Mouse (Mus musculus) C2C12 (cell line): ENCODE measurements around the gene Scamp4. TPM values are rescaled to one million over a fixed set of nuclear protein-coding genes. Genes with fewer than 3 reads are reported as not detected.
A peak's percentile ranks its signal among the peaks of the same experiment; 100 is the strongest.

ENCODE experiments used
- H3K27me3 ChIP-seq: one replicate; pipeline ENCODE4 v1.6.1; 2011; ENCODE audit not compliant: control insufficient read depth, insufficient read depth, insufficient read length
- H3K36me3 ChIP-seq: one replicate; pipeline ENCODE4 v1.6.1; 2011; ENCODE audit not compliant: control insufficient read depth, insufficient read depth
- H3K4me3 ChIP-seq: one replicate; pipeline ENCODE4 v1.5.1; 2011; ENCODE audit warnings: mild to moderate bottlenecking, control low read depth; ENCODE audit not compliant: poor library complexity, insufficient read depth, severe bottlenecking
- H3K79me2 ChIP-seq: one replicate; pipeline ENCODE4 v1.6.1; 2011; ENCODE audit not compliant: control insufficient read depth, insufficient read depth
- H3K79me3 ChIP-seq: one replicate; pipeline ENCODE4 v1.6.1; 2011; ENCODE audit warnings: low read depth, control low read depth
- H3ac ChIP-seq: one replicate; pipeline ENCODE3; 2011; ENCODE audit warnings: low read depth; ENCODE audit not compliant: control insufficient read depth, insufficient read length
- CEBPB ChIP-seq: IDR thresholded peaks from one replicate; pipeline ENCODE4 v1.6.1; 2011; ENCODE audit warnings: low read depth, mild to moderate bottlenecking, control low read depth, moderate library complexity
- CTCF ChIP-seq: IDR thresholded peaks from one replicate; pipeline ENCODE4 v1.5.1; 2011; ENCODE audit not compliant: control insufficient read depth, insufficient read depth, insufficient read length
- FOSL1 ChIP-seq: IDR thresholded peaks from one replicate; pipeline ENCODE4 v1.8.0; 2011; ENCODE audit warnings: mild to moderate bottlenecking, low read length; ENCODE audit not compliant: poor library complexity, insufficient read depth, severe bottlenecking
- MAX ChIP-seq: IDR thresholded peaks from one replicate; pipeline ENCODE4 v1.6.1; 2011; ENCODE audit warnings: mild to moderate bottlenecking, control low read depth
- MYOD1 ChIP-seq: IDR thresholded peaks from one replicate; pipeline ENCODE4 v1.6.1; 2011; ENCODE audit warnings: low read depth; ENCODE audit not compliant: control insufficient read depth, insufficient read length
- MYOG ChIP-seq: IDR thresholded peaks from one replicate; pipeline ENCODE4 v1.6.1; 2011; ENCODE audit not compliant: control insufficient read depth, insufficient read length; ENCODE audit errors: extremely low read depth
- USF1 ChIP-seq: IDR thresholded peaks from one replicate; pipeline ENCODE4 v1.6.1; 2011; ENCODE audit warnings: low read depth, mild to moderate bottlenecking, control low read depth, moderate library complexity
- microRNA-seq: library from miRNA; unstranded; fragments of <30 nt; microRNA quantifications from one replicate; pipeline ENCODE4, GENCODE M21; 2019; ENCODE audit warnings: borderline microRNAs expressed
- polyA plus RNA-seq: library from polyadenylated mRNA; unstranded; fragments of >200 nt; fragmentation: generic; extraction: Trizol; gene quantifications from one replicate; pipeline ENCODE4 v1.2.1, GENCODE M21; 2012; ENCODE audit warnings: missing spikeins

Gene Scamp4
- polyA plus RNA-seq, 1 experiment: 119 TPM

DNA sequence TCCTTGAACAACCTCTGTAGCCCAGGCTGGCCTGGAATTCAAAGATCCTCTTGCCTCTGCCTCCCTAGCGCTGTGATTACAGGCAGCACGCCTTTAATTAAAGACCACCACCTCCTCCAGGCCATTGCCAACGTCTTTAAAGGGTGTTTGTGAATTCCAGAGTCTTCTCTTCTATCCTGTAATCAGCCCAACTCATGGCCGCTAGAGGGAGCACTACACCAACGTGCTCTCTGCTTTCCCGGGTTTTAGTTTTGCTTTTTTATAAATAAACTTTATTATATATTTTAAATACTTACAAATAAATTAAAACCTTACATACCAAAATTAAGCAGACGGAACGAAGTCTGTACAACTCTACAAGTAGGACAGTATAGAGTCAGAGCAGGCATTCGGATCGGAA is 56.5 kb downstream of the Scamp4 start:
- no peak for TF ChIP-seq MYOD1
- peak; percentile 51 for TF ChIP-seq MAX
- peaks cover 18% of the 10 kb centered on the region for H3K79me2 ChIP-seq
- H3K79me3 ChIP-seq: peaks cover 7% of the 10 kb centered on the region
- no peaks in the 10 kb centered on the region for H3K27me3 ChIP-seq
- H3ac ChIP-seq: peak overlapping the region; percentile 59
- H3K4me3 ChIP-seq: peak overlapping the region; percentile 25
- H3K36me3 ChIP-seq: no peaks in the 10 kb centered on the region

DNA sequence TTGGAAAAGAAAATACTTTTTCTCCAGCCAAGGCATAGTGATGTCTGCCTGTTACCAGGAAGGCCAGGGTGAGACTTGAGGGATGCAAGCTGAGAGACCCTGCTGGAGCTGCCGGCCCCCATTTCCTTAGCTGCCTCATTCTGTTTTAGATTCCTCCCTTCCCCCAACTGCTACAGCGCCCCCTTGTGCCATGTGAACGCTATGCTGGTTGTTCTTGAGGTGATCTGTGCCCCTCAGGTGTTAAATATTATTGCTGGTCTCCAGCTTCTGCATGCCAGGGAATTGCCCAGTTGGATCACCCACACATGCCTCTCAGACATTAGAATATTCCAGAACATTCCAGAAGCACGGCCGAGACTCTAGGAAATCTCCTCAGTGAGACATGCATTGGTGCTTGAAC is 58.5 kb downstream of the Scamp4 start:
- Histone ChIP-seq H3K79me3 (no peaks in the 10 kb centered on the region), H3K4me3 (no peak overlapping the region), H3K27me3 (no peaks in the 10 kb centered on the region), H3K36me3 (peaks cover 5% of the 10 kb centered on the region), H3ac (no peak overlapping the region), H3K79me2 (no peaks in the 10 kb centered on the region)
- TF ChIP-seq FOSL1: no peak
- TF ChIP-seq MYOG: no peak
- TF ChIP-seq CTCF: peak; percentile 39
- TF ChIP-seq MAX: no peak
- no peak for TF ChIP-seq MYOD1
- no peak for TF ChIP-seq CEBPB
- TF ChIP-seq USF1: no peak

- no peaks in the 10 kb centered on the region for H3K79me2 ChIP-seq
- no peaks in the 10 kb centered on the region for H3K27me3 ChIP-seq
- no peaks in the 10 kb centered on the region for H3K79me3 ChIP-seq
- no peak overlapping the region for H3K4me3 ChIP-seq
- TF ChIP-seq CEBPB (no peak), MYOD1 (no peak)
- H3ac ChIP-seq: no peak overlapping the region
- peaks cover 30% of the 10 kb centered on the region for H3K36me3 ChIP-seq
These were observed 61.0 kb downstream of the Scamp4 start for GRCm38 (mm10) chr10:80663485-80664196.

DNA sequence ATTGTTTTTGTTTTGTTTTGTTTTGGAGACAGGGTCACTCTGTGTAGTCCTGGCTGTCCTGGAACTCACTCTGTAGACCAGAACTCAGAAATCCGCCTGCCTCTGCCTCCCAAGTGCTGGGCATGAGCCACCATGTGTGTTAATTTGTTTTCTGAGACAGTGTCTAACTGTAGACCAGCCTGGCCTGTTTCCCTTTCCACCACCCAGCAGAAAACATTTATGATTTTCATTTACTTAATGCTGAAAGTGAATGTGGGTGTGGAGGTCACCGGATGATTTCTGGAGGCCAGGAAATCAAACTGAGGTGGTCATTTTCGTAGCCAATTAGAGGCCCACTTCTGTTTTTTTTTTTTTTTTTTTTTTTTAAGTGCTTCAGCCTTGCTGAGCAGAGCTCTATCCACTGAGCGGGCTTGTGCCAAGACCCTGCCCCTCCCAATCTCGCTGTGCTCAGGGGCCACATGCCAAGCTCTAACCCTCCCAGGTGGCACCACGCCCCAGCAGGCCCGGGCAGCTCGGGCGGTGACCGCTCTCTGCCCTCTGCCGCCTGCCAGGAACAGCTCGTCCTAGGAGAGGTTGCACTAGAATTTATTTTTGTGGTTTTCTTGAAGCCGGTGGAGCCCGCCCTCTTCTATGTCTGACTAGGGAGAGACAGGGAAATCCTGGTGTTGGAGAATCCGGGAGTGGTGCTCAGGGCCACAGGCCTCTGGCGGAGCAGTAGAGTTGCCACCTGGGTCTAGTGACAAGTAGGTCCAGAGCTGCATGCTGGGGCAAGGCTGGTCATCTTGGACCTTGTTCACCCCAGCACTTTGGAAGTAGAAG is 61.7 kb downstream of the Scamp4 start:
- no peaks in the 10 kb centered on the region for H3K79me3 ChIP-seq
- H3K4me3 ChIP-seq: no peak overlapping the region
- TF ChIP-seq MYOD1 (no peak), USF1 (no peak), MYOG (no peak)
- H3K79me2 ChIP-seq: no peaks in the 10 kb centered on the region
- no peak overlapping the region for H3ac ChIP-seq
- no peaks in the 10 kb centered on the region for H3K27me3 ChIP-seq
- peaks cover 37% of the 10 kb centered on the region for H3K36me3 ChIP-seq

- no peaks in the 10 kb centered on the region for H3K79me2 ChIP-seq
- H3K36me3 ChIP-seq: peaks cover 43% of the 10 kb centered on the region
- H3K79me3 ChIP-seq: no peaks in the 10 kb centered on the region
- H3K4me3 ChIP-seq: no peak overlapping the region
- H3ac ChIP-seq: no peak overlapping the region
- no peaks in the 10 kb centered on the region for H3K27me3 ChIP-seq
- TF ChIP-seq MYOG: no peak
- TF ChIP-seq USF1: no peak
- TF ChIP-seq CEBPB: no peak
- no peak for TF ChIP-seq FOSL1
- no peak for TF ChIP-seq MYOD1
- no peak for TF ChIP-seq CTCF
- TF ChIP-seq MAX: no peak
These were observed 62.3 kb downstream of the Scamp4 start for GRCm38 (mm10) chr10:80665016-80665380.

Small RNA genes within 50 kb of the gene (microRNA-seq; reads per million reads assigned to microRNA genes)
- gene Mir6912: 0.40 reads per million, percentile 3 among the genes with 10 or more reads in this experiment

Other genes starting within 250 kb of the Scamp4 start
- not detected for gene Plk5, start 246.4 kb upstream of the Scamp4 start, polyA plus RNA-seq
- gene Mex3d, start 215.2 kb upstream of the Scamp4 start, polyA plus RNA-seq: 37.4 TPM
- gene Mbd3, start 203.3 kb upstream of the Scamp4 start, polyA plus RNA-seq: 326 TPM
- gene Uqcr11, start 196.0 kb upstream of the Scamp4 start, polyA plus RNA-seq: 1,025 TPM
- 111 TPM for gene Tcf3, start 169.2 kb upstream of the Scamp4 start, polyA plus RNA-seq
- not detected for gene Onecut3, start 108.0 kb upstream of the Scamp4 start, polyA plus RNA-seq
- gene Atp8b3, start 63.7 kb upstream of the Scamp4 start, polyA plus RNA-seq: 0.13 TPM
- 23.0 TPM for gene Rexo1, start 41.3 kb upstream of the Scamp4 start, polyA plus RNA-seq
- 21.0 TPM for gene Klf16, start 25.6 kb upstream of the Scamp4 start, polyA plus RNA-seq
- 103 TPM for gene Abhd17a, start 12.5 kb upstream of the Scamp4 start, polyA plus RNA-seq
- gene Adat3, start within 50 bp of the Scamp4 start, polyA plus RNA-seq: 11.1 TPM
- 1.0 TPM for gene Gm49322, start 3.1 kb downstream of the Scamp4 start, polyA plus RNA-seq
- gene Csnk1g2, start 20.0 kb downstream of the Scamp4 start, polyA plus RNA-seq: 165 TPM
- 53.8 TPM for gene Btbd2, start 54.2 kb downstream of the Scamp4 start, polyA plus RNA-seq
- gene Mknk2, start 75.2 kb downstream of the Scamp4 start, polyA plus RNA-seq: 61.4 TPM
- 34.2 TPM for gene Mob3a, start 99.1 kb downstream of the Scamp4 start, polyA plus RNA-seq
- 0.43 TPM for gene Izumo4, start 99.3 kb downstream of the Scamp4 start, polyA plus RNA-seq
- gene Ap3d1, start 139.4 kb downstream of the Scamp4 start, polyA plus RNA-seq: 51.3 TPM
- 19.1 TPM for gene Dot1l, start 152.3 kb downstream of the Scamp4 start, polyA plus RNA-seq
- 106 TPM for gene Sf3a2, start 195.3 kb downstream of the Scamp4 start, polyA plus RNA-seq
- gene Plekhj1, start 195.8 kb downstream of the Scamp4 start, polyA plus RNA-seq: 74.8 TPM
- 0.87 TPM for gene Amh, start 202.4 kb downstream of the Scamp4 start, polyA plus RNA-seq
- gene Jsrp1, start 210.6 kb downstream of the Scamp4 start, polyA plus RNA-seq: 29.2 TPM
- 1,494 TPM for gene Oaz1, start 223.8 kb downstream of the Scamp4 start, polyA plus RNA-seq
- gene Lingo3, start 241.2 kb downstream of the Scamp4 start, polyA plus RNA-seq: 0.05 TPM